20 mouse cellular contexts compared by ENCODE assay signal in genomic region chr7:30846505-30847053, GRCm38 (mm10). TPM values are rescaled to one million over a fixed set of nuclear protein-coding genes. Genes with fewer than 3 reads are reported as not detected.
"Had no signal": no experiment of that assay in that cellular context is flagged by ENCODE, and none has a peak within 500 bp of the region (broad histone marks: within the 10 kb centered on the region; RNA-seq: fewer than 3 reads in every experiment).

No protein-coding gene starts in this region.

- H3K27me3 ChIP-seq: limb, embryonic 13.5 days; megakaryocyte, embryonic 14.5 days; midbrain, embryonic 15.5 days; neural tube, embryonic 12.5 days had no signal

- H3K9me3 ChIP-seq: limb, embryonic 13.5 days; megakaryocyte, embryonic 14.5 days; midbrain, embryonic 15.5 days; neural tube, embryonic 12.5 days had no signal

- H3K36me3 ChIP-seq: limb, embryonic 13.5 days; midbrain, embryonic 15.5 days; neural tube, embryonic 12.5 days had no signal

- DNase-seq: kidney, postnatal 4 days; left cerebral cortex, postnatal 4 days; lung, adult 2 months; lung, postnatal 36 days; right cerebral cortex, adult 18-20 months; right cerebral cortex, postnatal 25 days; thymus, adult 18-20 months; thymus, postnatal 14 days had no signal

- H3K4me3 ChIP-seq: layer of hippocampus, adult 2 months; limb, embryonic 13.5 days; megakaryocyte, embryonic 14.5 days; midbrain, embryonic 15.5 days; neural tube, embryonic 12.5 days had no signal

- ATAC-seq: lung, postnatal 0 days; midbrain, embryonic 15.5 days had no signal

- H3K4me2 ChIP-seq: limb, embryonic 13.5 days; midbrain, embryonic 11.5 days; midbrain, embryonic 15.5 days; neural tube, embryonic 12.5 days had no signal

- H3K27ac ChIP-seq: kidney, postnatal 0 days; layer of hippocampus, adult 2 months; limb, embryonic 13.5 days; liver, embryonic 14.5 days; midbrain, embryonic 15.5 days; neural tube, embryonic 12.5 days had no signal

- H3K9ac ChIP-seq: limb, embryonic 13.5 days; liver, embryonic 14.5 days; midbrain, embryonic 15.5 days; neural tube, embryonic 12.5 days had no signal

RNA-seq across cellular contexts. Expression of gene Ffar3, which starts 9.4 kb away (rescaled TPM):
- polyA plus RNA-seq: limb, embryonic 13.5 days; liver, adult 2 months; liver, embryonic 14.5 days; lung, adult 2 months; lung, postnatal 0 days; midbrain, embryonic 11.5 days; midbrain, embryonic 15.5 days; neural tube, embryonic 12.5 days; stomach, embryonic 14.5 days had no signal

RNA-seq across cellular contexts. Expression of gene Ffar1, which starts 14.8 kb away (rescaled TPM):
- polyA plus RNA-seq: limb, embryonic 13.5 days; lung, postnatal 0 days; midbrain, embryonic 11.5 days; midbrain, embryonic 15.5 days; neural tube, embryonic 12.5 days; stomach, embryonic 14.5 days had no signal

RNA-seq across cellular contexts. Expression of gene Ffar2, which starts 23.0 kb away (rescaled TPM):
- polyA plus RNA-seq: limb, embryonic 13.5 days; liver, adult 2 months; midbrain, embryonic 11.5 days; midbrain, embryonic 15.5 days had no signal

RNA-seq across cellular contexts. Expression of gene Cd22, which starts 33.6 kb away (rescaled TPM):
- polyA plus RNA-seq: midbrain, embryonic 11.5 days; midbrain, embryonic 15.5 days; neural tube, embryonic 12.5 days had no signal

RNA-seq across cellular contexts. Expression of gene Krtdap, which starts 58.9 kb away (rescaled TPM):
- polyA plus RNA-seq: liver, adult 2 months; liver, embryonic 14.5 days; midbrain, embryonic 11.5 days; neural tube, embryonic 12.5 days; small intestine, adult 2 months had no signal
